Mouse (Mus musculus): ENCODE data around the gene B3gntl1.

- TF ChIP-seq POLR2A (IDR thresholded peaks at IDR 0.05; ENCODE audit: insufficient read depth, low read length) (no peak), CTCF (IDR thresholded peaks at IDR 0.05; ENCODE audit: low read depth, low read length) (no peak), EP300 (IDR thresholded peaks at IDR 0.05; ENCODE audit: insufficient read depth, low read depth, low read length) (no peak)
Measured at GRCm38 (mm10) chr11:121625007-121625406, 47.9 kb downstream of the B3gntl1 start.

Measured in ES-Bruce4 (cell line).